In the genomic region with DNA sequence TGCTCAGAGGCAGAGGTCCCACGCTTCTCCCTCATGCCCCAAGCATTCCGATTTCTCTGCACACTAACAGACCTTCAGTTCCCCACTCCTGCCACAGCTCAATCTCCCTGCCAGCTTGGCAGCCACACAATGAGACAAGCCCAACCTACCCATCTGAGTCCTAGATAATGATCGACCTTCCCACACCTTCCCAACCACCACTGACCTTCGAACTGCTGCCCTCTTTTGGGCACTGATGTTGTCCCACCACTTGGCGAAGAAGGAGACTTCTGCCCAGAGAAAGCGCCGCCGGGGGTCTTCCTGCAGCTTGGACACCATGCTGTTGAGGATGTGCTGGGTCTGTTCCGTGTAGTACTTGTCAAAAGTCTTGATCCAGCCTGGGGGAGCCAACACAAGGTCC, we compare ENCODE assay signal across 13 mouse cellular contexts.
"Had no signal": no experiment of that assay in that cellular context is flagged by ENCODE, and none has a peak within 500 bp of the region (broad histone marks: within the 10 kb centered on the region; RNA-seq: fewer than 3 reads in every experiment).

No protein-coding gene starts in this region.

- ATAC-seq: midbrain, embryonic 16.5 days had no signal

- H3K27ac ChIP-seq: kidney, embryonic 15.5 days; left cerebral cortex, adult 2 months; limb, embryonic 10.5 days; liver, embryonic 15.5 days; midbrain, embryonic 12.5 days; neural tube, embryonic 13.5 days had no signal

- H3K27me3 ChIP-seq: kidney, embryonic 15.5 days; midbrain, embryonic 12.5 days; neural tube, embryonic 13.5 days had no signal

- H3K4me3 ChIP-seq: kidney, embryonic 15.5 days; left cerebral cortex, adult 2 months; limb, embryonic 10.5 days; liver, embryonic 15.5 days; midbrain, embryonic 12.5 days; neural tube, embryonic 13.5 days had no signal

- DNase-seq: lung, adult 2 months; lung, postnatal 36 days; right cerebral cortex, adult 18-20 months; right cerebral cortex, postnatal 25 days; thymus, adult 18-20 months had no signal

- H3K4me2 ChIP-seq: liver, embryonic 11.5 days; liver, embryonic 15.5 days; midbrain, embryonic 12.5 days; neural tube, embryonic 13.5 days had no signal

- H3K9ac ChIP-seq: kidney, embryonic 15.5 days; liver, embryonic 15.5 days; midbrain, embryonic 12.5 days; neural tube, embryonic 13.5 days had no signal

- H3K9me3 ChIP-seq: kidney, embryonic 15.5 days; limb, embryonic 10.5 days; liver, embryonic 15.5 days; midbrain, embryonic 12.5 days; neural tube, embryonic 13.5 days had no signal
